Mouse (Mus musculus) mouse trophoblast stem cell (cell line): ENCODE measurements around the gene Rras2.

Experiments
- in situ Hi-C, 2 experiments: fragments of 300-500 bp; cut with MseI, MboI; formaldehyde crosslinking; loops; 2 replicates in 1 of 2; 3 replicates in 1 of 2; pipeline ENCODE4 v1.15.1; 2025

The Rras2 gene

DNA sequence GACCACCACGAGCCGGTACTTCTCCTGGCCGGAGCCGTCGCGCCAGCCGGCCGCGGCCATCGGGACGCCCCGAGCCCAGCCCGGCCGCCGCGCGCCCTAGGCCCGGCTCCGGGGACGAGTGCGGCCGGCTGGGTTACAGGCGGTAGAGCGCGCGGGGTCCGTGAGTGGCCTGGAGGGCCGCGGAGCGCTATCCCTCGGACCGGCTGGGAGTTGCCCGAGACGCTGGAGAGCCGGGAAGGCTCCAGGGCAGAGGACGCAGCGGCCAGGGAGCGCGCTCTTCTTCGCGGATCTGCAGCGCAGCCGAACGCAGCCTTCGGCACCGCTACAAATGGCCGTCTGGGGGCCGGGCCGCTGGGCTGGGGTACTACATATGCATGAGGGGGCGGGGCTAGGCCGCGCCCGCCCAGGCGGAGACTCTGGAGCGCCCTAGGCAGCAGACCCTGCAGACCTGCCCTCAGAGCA, at the start of gene Rras2:
Rras2 (minus strand) TSS at position 338 of the 462 bp plus-strand sequence.
- in situ Hi-C loops = no loop called here

DNA sequence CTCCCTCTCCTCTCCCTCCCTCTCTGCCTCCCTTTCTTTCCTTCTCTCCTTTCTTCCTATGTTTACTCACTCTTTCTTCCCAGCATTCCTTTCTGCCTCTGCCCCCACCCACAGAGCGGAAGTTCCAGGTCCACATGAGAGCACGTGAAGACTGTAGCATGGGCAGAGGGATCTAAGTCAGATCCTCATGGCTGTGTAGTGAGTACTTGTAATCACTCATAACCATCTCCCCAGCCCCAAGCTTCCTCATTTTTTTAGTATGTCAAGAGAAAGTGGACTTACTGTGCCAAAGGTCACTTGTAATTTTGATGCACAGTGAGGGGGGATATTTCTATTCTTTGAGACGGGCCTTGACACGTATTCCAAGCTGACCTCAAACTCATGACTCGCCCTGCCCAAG, 45.4 kb upstream of the Rras2 start:
- in situ Hi-C loops = no loop called here

DNA sequence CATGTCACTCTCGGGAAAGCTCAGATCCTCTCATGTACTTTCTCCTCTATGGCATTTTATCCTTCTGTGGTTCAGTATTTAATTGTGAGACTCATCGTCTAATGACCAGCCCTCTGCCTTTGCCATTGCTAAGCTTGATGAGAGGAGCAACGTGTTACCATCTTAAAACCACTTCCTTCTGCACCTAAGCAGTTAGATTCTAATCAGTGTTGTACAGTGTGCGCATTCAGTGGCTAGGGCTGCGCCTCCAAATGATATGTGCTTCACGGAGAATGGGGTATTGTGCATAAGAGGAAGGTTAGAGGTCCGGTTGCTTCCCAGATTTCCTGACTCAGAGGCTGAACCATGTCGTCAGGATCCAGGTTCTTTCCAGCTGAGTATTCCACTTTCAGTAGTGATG, 43.5 kb upstream of the Rras2 start:
- in situ Hi-C loops = no loop called here

GRCm38 (mm10) chr7:114157716-114158278, 40.2 kb upstream of the Rras2 start:
- in situ Hi-C loops = no loop called here

DNA sequence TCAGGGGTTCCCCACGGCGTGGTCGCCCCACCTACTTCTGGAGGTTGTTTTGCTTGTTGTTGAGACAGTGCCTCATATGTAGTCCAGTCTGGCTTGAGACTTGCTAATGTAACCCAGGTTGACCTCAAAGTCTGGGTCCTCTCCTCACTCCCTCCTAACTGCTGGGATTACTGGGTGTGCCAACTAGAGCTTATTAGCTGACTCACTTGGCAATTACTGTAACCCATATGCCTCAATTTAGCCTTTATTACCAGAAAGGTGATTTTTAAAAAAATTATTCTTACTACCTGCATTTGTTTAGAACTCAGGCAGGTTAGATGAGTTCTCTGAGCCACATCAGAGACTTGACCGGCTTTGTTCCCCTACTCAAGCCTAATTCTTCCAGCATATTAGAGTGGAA, 38.8 kb upstream of the Rras2 start:
- in situ Hi-C loops = no loop called here

DNA sequence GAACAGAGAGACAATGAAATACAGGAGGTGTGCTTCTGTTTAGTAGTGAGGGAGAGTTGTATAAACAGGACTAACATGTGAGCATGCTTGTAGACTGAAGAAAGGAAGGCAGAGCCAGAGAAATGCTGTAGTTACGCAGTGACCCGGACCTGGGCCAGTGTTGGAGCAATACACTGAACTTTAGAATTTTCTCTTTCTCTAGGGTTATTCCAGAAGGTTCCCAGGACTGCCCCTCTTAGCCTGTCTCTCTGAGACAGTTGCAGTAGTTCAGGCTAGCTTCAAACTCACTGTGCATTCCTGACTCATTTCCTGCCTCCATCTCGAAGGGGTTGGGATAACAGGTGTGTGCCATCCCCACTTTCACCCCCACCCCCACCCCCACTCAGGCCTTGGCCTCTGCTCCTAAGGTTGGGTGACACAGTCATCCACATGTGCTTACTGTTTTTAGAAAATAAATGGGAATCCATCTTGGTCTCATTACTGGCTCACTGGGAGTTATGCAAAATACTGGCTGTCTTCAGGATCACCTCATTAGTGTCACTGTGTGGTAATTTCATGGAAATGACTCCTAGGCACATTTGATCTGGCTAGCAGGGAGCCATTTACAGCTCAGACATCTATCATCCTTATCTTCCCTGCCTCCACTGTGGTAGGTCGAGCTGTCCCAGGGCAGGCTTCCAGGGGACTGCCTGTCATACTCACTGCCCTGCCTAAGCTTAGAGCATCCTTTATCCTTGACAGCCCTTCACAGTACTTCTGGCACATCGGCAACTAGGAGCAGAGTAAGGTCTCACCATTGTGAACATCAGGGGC, 37.7 kb upstream of the Rras2 start:
- in situ Hi-C loops = no loop called here

GRCm38 (mm10) chr7:114151036-114151780, 33.6 kb upstream of the Rras2 start:
- in situ Hi-C loops = no loop called here

- in situ Hi-C loops = no loop called here
Observed at GRCm38 (mm10) chr7:114149564-114149963, 32.0 kb upstream of the Rras2 start.

DNA sequence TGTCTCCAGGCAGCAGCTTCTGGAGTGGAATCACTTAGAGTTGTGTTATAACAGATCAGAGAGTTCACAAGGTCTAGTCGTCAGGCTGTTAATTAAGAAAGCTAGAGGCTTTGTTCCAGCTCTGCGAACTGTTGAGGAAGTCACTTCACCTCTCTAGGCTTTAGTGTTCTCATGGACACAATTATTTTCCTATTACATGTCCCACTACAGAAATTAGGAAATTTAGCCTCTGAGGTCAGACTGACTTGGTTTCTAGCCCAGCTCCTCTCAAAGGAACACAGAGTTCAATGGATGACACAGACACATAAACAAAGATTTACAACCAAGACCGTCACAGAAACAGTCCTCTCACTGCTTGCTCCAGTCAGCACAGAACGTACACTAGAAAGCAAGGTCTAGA, 31.6 kb upstream of the Rras2 start:
- in situ Hi-C loops = no loop called here

GRCm38 (mm10) chr7:114145841-114146240, 28.3 kb upstream of the Rras2 start:
- in situ Hi-C loops = no loop called here

DNA sequence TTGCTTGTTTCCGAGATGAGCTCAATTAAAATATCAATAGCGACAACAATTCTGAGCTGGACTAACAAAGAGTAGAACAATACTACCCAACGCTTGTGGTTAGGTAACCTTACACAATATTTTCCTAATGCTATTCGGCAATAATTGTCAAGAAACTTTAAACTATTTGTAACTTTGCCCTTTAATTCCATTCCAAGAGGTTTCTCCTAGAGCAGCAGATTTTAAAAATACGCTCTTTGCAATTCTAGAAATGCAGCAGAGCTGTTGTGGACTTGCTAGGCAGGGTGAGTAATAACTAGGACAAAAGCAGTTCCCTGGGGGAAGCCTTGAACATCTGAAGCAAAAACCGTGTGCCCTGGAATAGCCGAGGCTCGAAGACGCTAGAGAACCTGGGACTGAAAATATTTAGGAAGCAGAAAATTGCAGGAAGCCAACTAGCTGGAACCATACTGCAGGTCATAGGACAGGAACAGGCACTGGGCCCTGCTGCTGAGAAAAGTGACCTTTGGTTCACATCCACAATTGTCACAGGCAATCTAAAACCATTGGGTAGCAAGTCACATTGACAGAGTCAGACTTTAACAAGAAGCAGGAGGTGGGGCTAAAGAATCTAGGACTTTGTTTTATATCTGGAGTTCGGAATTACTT, 24.7 kb upstream of the Rras2 start:
- in situ Hi-C loops = no loop called here

DNA sequence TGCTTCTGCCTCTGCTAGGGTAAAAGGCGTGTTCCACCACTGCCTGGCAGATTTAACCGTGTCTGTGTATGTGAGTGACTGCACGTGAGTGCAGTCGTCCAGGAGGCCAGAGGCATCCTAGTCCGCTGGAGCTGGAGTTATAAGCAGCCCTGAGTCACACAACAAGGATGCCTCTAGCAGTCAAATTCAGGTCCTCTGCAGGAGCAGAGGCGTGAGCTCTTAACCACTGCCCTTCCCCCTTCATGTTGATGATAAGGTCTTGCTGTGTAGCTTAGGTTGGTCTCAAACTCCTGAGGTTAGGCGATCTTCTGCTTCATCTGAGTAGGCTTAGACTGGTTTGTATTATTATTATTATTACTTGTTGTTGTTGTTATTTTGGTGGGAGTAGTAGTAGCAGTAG, 22.4 kb upstream of the Rras2 start:
- in situ Hi-C loops = no loop called here

GRCm38 (mm10) chr7:114139400-114139799, 21.8 kb upstream of the Rras2 start:
- in situ Hi-C loops = no loop called here

GRCm38 (mm10) chr7:114138261-114138660, 20.7 kb upstream of the Rras2 start:
- in situ Hi-C loops = no loop called here

GRCm38 (mm10) chr7:114135166-114135565, 17.6 kb upstream of the Rras2 start:
- in situ Hi-C loops = no loop called here

DNA sequence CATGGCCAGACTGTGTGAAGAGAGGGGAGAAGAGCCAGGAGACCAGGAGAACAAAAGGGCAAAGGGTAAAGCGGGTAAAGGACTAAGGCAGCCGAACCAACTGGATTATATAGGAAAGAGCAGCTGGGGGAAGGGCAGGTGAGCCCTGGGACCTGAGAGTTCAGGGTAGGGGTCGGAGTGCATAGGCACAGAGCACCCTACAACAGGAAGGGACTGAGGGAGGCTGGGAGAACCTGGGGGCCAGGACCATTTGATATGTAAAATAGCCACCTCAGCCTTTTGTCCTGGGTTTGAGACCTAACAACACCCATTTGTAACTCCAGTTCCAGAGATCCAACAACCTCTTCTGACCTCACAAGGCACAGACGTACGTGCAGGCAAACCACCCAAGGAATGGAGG, 16.4 kb upstream of the Rras2 start:
- in situ Hi-C loops = no loop called here

GRCm38 (mm10) chr7:114132316-114132715, 14.7 kb upstream of the Rras2 start:
- in situ Hi-C loops = no loop called here

- in situ Hi-C loops = no loop called here
Observed at GRCm38 (mm10) chr7:114129281-114129680, 11.7 kb upstream of the Rras2 start.

DNA sequence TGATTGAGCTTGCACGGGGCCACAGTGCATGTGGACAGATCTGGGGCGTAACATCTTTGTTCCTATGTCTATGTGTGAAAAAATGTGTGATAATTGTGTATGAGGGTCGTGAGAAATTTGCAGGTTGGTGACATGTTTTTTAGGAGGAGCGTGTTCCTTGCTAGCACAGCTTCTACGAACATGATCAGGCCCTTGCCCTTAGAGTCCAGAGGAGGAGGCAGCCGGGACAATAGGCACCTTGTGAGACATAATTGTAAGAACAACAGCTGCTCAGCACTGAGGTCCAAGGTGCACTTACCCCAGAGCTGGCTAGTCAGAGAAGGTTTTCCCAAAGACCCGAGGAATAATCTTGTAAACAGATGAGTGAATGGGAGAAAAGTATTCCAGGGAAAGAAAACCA, 599 bp upstream of the Rras2 start:
- in situ Hi-C loops = no loop called here

- in situ Hi-C loops = no loop called here
Observed at GRCm38 (mm10) chr7:114116711-114117351, 750 bp downstream of the Rras2 start.

GRCm38 (mm10) chr7:114115961-114116360, 1.6 kb downstream of the Rras2 start:
- in situ Hi-C loops = no loop called here

DNA sequence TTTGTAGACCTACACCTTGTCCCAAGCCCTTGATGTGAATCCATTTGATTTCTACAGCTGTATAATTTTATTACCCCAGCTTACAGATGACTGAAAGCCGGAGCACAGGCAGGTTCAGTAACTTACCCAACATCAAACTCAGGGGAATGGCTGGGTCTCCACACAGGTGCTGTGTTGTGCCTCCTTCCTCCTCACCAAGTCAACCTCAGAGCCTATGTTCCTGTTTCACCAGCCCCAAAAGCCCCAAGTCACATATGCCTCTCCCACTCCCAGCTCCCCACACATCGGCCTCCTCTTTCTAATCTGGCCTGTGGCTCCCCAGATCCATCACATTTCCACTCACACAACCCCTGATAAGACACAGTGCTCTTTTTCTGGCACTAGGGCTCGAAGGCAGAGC, 2.6 kb downstream of the Rras2 start:
- in situ Hi-C loops = no loop called here
